Mouse (Mus musculus): ENCODE measurements at regions not wholly inside any gene's neighbourhood (a gene's known extent, or its start where the extent isn't known, plus 50 kb on each side); places are given as distances from the start of the nearest gene placed in this dataset.

DNA sequence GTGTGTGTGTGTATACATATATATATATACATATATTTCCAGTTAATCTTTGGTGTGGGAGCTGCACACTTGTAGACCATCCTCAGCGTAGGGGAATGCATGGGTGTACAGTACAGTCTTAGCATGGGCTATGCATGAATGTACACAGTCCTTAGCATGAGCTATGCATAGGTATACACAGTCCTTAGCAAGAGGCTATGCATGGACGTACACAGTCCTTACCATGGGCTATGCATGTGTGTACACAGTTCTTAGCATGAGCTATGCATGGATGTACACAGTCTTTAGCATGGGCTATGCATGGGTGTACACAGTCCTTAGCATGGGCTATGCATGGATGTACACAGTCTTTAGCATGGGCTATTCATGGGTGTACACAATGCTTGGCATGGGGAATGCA, 70.5 kb downstream of the Rchy1 start:
- Histone ChIP-seq H3K9ac (ENCODE audit: low read length) (no peak overlapping the region), H3K4me2 (ENCODE audit: low read depth, low read length) (no peak overlapping the region), H3K36me3 (ENCODE audit: control insufficient read depth, insufficient read depth) (no peaks in the 10 kb centered on the region), H3K9me3 (replicated peaks; ENCODE audit: control insufficient read depth, low read length) (no peaks in the 10 kb centered on the region), H3K4me1 (ENCODE audit: control insufficient read depth, insufficient read depth, low read length) (no peaks in the 10 kb centered on the region), H3K4me3 (ENCODE audit: low read length) (no peak overlapping the region), H3K27me3 (ENCODE audit: control insufficient read depth, insufficient read depth, low read length) (no peaks in the 10 kb centered on the region), H3K27ac (ENCODE audit: low read length) (no peak overlapping the region)
- WGBS = 91% methylated on average over 2 of the region's 2 CpGs
- no peak for ATAC-seq (replicated peaks; ENCODE audit: extremely low read depth, insufficient read depth, low FRiP score)

- Histone ChIP-seq H3K36me3 (ENCODE audit: control insufficient read depth, insufficient read depth) (no peaks in the 10 kb centered on the region), H3K27me3 (ENCODE audit: control insufficient read depth, insufficient read depth, low read length) (no peaks in the 10 kb centered on the region), H3K27ac (ENCODE audit: low read length) (no peak overlapping the region), H3K4me2 (ENCODE audit: low read depth, low read length) (no peak overlapping the region), H3K9me3 (replicated peaks; ENCODE audit: control insufficient read depth, low read length) (no peaks in the 10 kb centered on the region; the same call in 1 of the 2 replicates), H3K4me3 (ENCODE audit: low read length) (no peak overlapping the region), H3K4me1 (ENCODE audit: control insufficient read depth, insufficient read depth, low read length) (no peaks in the 10 kb centered on the region), H3K9ac (ENCODE audit: low read length) (no peak overlapping the region)
- 92% methylated on average over 1 of the region's 1 CpGs for WGBS
- no peak for ATAC-seq (replicated peaks; ENCODE audit: extremely low read depth, insufficient read depth, low FRiP score)
Observed at GRCm38 (mm10) chr5:91881771-91882170, 81.1 kb downstream of the Rchy1 start.

GRCm38 (mm10) chr5:91880231-91880630, 82.6 kb downstream of the Rchy1 start:
- Histone ChIP-seq H3K4me2 (ENCODE audit: low read depth, low read length) (no peak overlapping the region), H3K4me3 (ENCODE audit: low read length) (no peak overlapping the region), H3K36me3 (ENCODE audit: control insufficient read depth, insufficient read depth) (no peaks in the 10 kb centered on the region), H3K4me1 (ENCODE audit: control insufficient read depth, insufficient read depth, low read length) (no peaks in the 10 kb centered on the region), H3K27ac (ENCODE audit: low read length) (no peak overlapping the region), H3K27me3 (ENCODE audit: control insufficient read depth, insufficient read depth, low read length) (no peaks in the 10 kb centered on the region), H3K9me3 (replicated peaks; ENCODE audit: control insufficient read depth, low read length) (no peaks in the 10 kb centered on the region; the same call in 1 of the 2 replicates), H3K9ac (ENCODE audit: low read length) (no peak overlapping the region)
- 91% methylated on average over 3 of the region's 3 CpGs for WGBS
- ATAC-seq (replicated peaks; ENCODE audit: extremely low read depth, insufficient read depth, low FRiP score) = no peak

DNA sequence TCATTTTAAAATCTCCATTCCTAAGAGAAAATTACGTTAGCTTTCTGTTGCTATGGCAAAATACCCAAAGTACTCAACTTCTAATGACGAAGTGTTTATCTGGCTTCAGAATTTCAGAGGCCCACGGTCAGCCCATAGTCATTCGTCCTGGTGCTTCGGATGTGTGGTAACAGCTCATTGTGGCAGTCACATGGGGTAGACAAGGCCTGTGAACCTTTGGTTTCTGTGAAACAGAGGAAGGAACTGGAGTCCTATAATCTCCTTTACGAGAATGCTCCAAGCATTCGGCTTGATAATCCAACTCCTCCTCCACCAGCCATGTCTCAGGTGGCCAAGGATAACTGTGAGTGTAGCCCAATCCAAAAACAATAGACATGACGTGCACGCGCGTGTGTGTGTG, 84.2 kb downstream of the Rchy1 start:
- ATAC-seq (replicated peaks; ENCODE audit: extremely low read depth, insufficient read depth, low FRiP score) = no peak
- Histone ChIP-seq H3K36me3 (ENCODE audit: control insufficient read depth, insufficient read depth) (no peaks in the 10 kb centered on the region), H3K4me1 (ENCODE audit: control insufficient read depth, insufficient read depth, low read length) (no peaks in the 10 kb centered on the region), H3K27me3 (ENCODE audit: control insufficient read depth, insufficient read depth, low read length) (no peaks in the 10 kb centered on the region), H3K9ac (ENCODE audit: low read length) (no peak overlapping the region), H3K4me3 (ENCODE audit: low read length) (no peak overlapping the region), H3K4me2 (ENCODE audit: low read depth, low read length) (no peak overlapping the region), H3K9me3 (replicated peaks; ENCODE audit: control insufficient read depth, low read length) (no peaks in the 10 kb centered on the region; the same call in 1 of the 2 replicates), H3K27ac (ENCODE audit: low read length) (no peak overlapping the region)
- 77% methylated on average over 11 of the region's 11 CpGs for WGBS

GRCm38 (mm10) chr5:91876682-91877031, 86.2 kb downstream of the Rchy1 start:
- no peak overlapping the region for H3K4me3 ChIP-seq (ENCODE audit: low read length)
- no peaks in the 10 kb centered on the region; the same call in 1 of the 2 replicates for H3K9me3 ChIP-seq (replicated peaks; ENCODE audit: control insufficient read depth, low read length)
- no peak for ATAC-seq (replicated peaks; ENCODE audit: extremely low read depth, insufficient read depth, low FRiP score)
- no peak overlapping the region for H3K4me2 ChIP-seq (ENCODE audit: low read depth, low read length)
- WGBS = 79% methylated on average over 2 of the region's 2 CpGs
- no peak overlapping the region for H3K9ac ChIP-seq (ENCODE audit: low read length)
- H3K36me3 ChIP-seq (ENCODE audit: control insufficient read depth, insufficient read depth) = no peaks in the 10 kb centered on the region
- no peaks in the 10 kb centered on the region for H3K27me3 ChIP-seq (ENCODE audit: control insufficient read depth, insufficient read depth, low read length)
- no peaks in the 10 kb centered on the region for H3K4me1 ChIP-seq (ENCODE audit: control insufficient read depth, insufficient read depth, low read length)
- H3K27ac ChIP-seq (ENCODE audit: low read length) = no peak overlapping the region

GRCm38 (mm10) chr5:91875875-91876681, 86.8 kb downstream of the Rchy1 start:
- no peak overlapping the region for H3K4me2 ChIP-seq (ENCODE audit: low read depth, low read length)
- H3K36me3 ChIP-seq (ENCODE audit: control insufficient read depth, insufficient read depth) = no peaks in the 10 kb centered on the region
- no peak overlapping the region for H3K9ac ChIP-seq (ENCODE audit: low read length)
- H3K27me3 ChIP-seq (ENCODE audit: control insufficient read depth, insufficient read depth, low read length) = no peaks in the 10 kb centered on the region
- H3K27ac ChIP-seq (ENCODE audit: low read length) = no peak overlapping the region
- no peak overlapping the region for H3K4me3 ChIP-seq (ENCODE audit: low read length)
- 83% methylated on average over 10 of the region's 10 CpGs for WGBS
- H3K4me1 ChIP-seq (ENCODE audit: control insufficient read depth, insufficient read depth, low read length) = no peaks in the 10 kb centered on the region
- no peak for ATAC-seq (replicated peaks; ENCODE audit: extremely low read depth, insufficient read depth, low FRiP score)
- H3K9me3 ChIP-seq (replicated peaks; ENCODE audit: control insufficient read depth, low read length) = no peaks in the 10 kb centered on the region; the same call in 1 of the 2 replicates

GRCm38 (mm10) chr5:91872816-91873215, 90.1 kb downstream of the Rchy1 start:
- 68% methylated on average over 1 of the region's 1 CpGs for WGBS

DNA sequence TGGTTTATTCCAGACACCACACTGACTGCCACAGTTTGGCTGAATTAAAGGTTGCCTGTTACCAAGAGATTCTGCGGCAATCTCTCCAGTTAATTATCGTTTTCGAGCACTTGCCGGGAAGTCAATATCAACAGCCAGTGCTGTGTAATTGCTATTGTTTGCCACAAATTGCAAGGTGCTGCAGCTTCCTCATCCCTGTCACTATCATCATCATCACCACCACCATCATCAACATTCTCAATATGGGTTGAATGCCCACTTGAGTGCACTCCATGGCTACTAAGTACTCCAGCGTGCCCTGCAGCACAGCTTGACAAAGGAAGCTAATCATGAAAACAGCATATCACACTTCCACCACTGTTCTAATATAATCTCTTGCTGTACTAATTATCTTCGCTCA, 93.1 kb downstream of the Rchy1 start:
- no peak for ATAC-seq (replicated peaks; ENCODE audit: extremely low read depth, insufficient read depth, low FRiP score)
- H3K4me2 ChIP-seq (ENCODE audit: low read depth, low read length) = no peak overlapping the region
- H3K4me1 ChIP-seq (ENCODE audit: control insufficient read depth, insufficient read depth, low read length) = no peaks in the 10 kb centered on the region
- H3K27ac ChIP-seq (ENCODE audit: low read length) = no peak overlapping the region
- WGBS = 91% methylated on average over 6 of the region's 6 CpGs
- no peak overlapping the region for H3K9ac ChIP-seq (ENCODE audit: low read length)
- H3K27me3 ChIP-seq (ENCODE audit: control insufficient read depth, insufficient read depth, low read length) = no peaks in the 10 kb centered on the region
- no peak overlapping the region for H3K4me3 ChIP-seq (ENCODE audit: low read length)
- H3K36me3 ChIP-seq (ENCODE audit: control insufficient read depth, insufficient read depth) = no peaks in the 10 kb centered on the region
- no peaks in the 10 kb centered on the region for H3K9me3 ChIP-seq (replicated peaks; ENCODE audit: control insufficient read depth, low read length)

More at GRCm38 (mm10) chr5:91872816-91873215, 90.1 kb downstream of the Rchy1 start:
- H3K27me3 ChIP-seq (ENCODE audit: control insufficient read depth, insufficient read depth, low read length) = no peaks in the 10 kb centered on the region
- ATAC-seq (replicated peaks; ENCODE audit: extremely low read depth, insufficient read depth, low FRiP score) = no peak
- H3K9ac ChIP-seq (ENCODE audit: low read length) = no peak overlapping the region
- H3K4me1 ChIP-seq (ENCODE audit: control insufficient read depth, insufficient read depth, low read length) = no peaks in the 10 kb centered on the region
- H3K4me2 ChIP-seq (ENCODE audit: low read depth, low read length) = no peak overlapping the region
- H3K27ac ChIP-seq (ENCODE audit: low read length) = no peak overlapping the region
- H3K36me3 ChIP-seq (ENCODE audit: control insufficient read depth, insufficient read depth) = no peaks in the 10 kb centered on the region
- H3K9me3 ChIP-seq (replicated peaks; ENCODE audit: control insufficient read depth, low read length) = no peaks in the 10 kb centered on the region
- no peak overlapping the region for H3K4me3 ChIP-seq (ENCODE audit: low read length)

- no peak overlapping the region for H3K4me3 ChIP-seq (ENCODE audit: low read length)
- no peaks in the 10 kb centered on the region for H3K4me1 ChIP-seq (ENCODE audit: control insufficient read depth, insufficient read depth, low read length)
- H3K9me3 ChIP-seq (replicated peaks; ENCODE audit: control insufficient read depth, low read length) = no peaks in the 10 kb centered on the region
- 76% methylated on average over 3 of the region's 3 CpGs for WGBS
- no peak overlapping the region for H3K9ac ChIP-seq (ENCODE audit: low read length)
- H3K27ac ChIP-seq (ENCODE audit: low read length) = no peak overlapping the region
- H3K27me3 ChIP-seq (ENCODE audit: control insufficient read depth, insufficient read depth, low read length) = no peaks in the 10 kb centered on the region
- no peaks in the 10 kb centered on the region for H3K36me3 ChIP-seq (ENCODE audit: control insufficient read depth, insufficient read depth)
- H3K4me2 ChIP-seq (ENCODE audit: low read depth, low read length) = no peak overlapping the region
- no peak for ATAC-seq (replicated peaks; ENCODE audit: extremely low read depth, insufficient read depth, low FRiP score)
Observed at GRCm38 (mm10) chr5:91866184-91866583, 96.7 kb downstream of the Rchy1 start.
